Mouse (Mus musculus) MEL (cell line): Measurements from ENCODE around the gene Cntn5. TPM values are rescaled to one million over a fixed set of nuclear protein-coding genes. Genes with fewer than 3 reads are reported as not detected.

Experiments used
- DNase-seq: peaks from one replicate; pipeline ENCODE4 v3.0.0; 2011; ENCODE audit warnings: low read depth, low spot score
- H3K27ac ChIP-seq: 2 replicates; pipeline ENCODE4 v1.5.1; 2012; ENCODE audit warnings: low read depth, mild to moderate bottlenecking, control low read depth, low read length, moderate library complexity; ENCODE audit not compliant: control insufficient read depth
- H3K27me3 ChIP-seq, 2 experiments: fragments of 150-350 bp in 1 of 2; sonication (generic) in 1 of 2; 2 replicates each; pipeline ENCODE4 v1.6.1; 2012; ENCODE audit warnings: low read length in 2 of 2, mild to moderate bottlenecking in 2 of 2, improper control_type of control experiment in 1 of 2, moderate library complexity in 1 of 2; ENCODE audit not compliant: insufficient read depth in 2 of 2, control insufficient read depth in 1 of 2
- H3K36me3 ChIP-seq, 2 experiments: 2 replicates each; pipeline ENCODE4 v1.6.1; 2012 to 2014; ENCODE audit warnings: low read length in 2 of 2, improper control_type of control experiment in 1 of 2, inconsistent platforms in 1 of 2, mild to moderate bottlenecking in 1 of 2; ENCODE audit not compliant: insufficient read depth in 2 of 2, control insufficient read depth in 1 of 2
- H3K4me1 ChIP-seq, 2 experiments: fragments of 150-350 bp in 1 of 2; sonication (generic) in 1 of 2; 2 replicates each; pipeline ENCODE4 v1.6.1; 2012; ENCODE audit warnings: low read length in 2 of 2, improper control_type of control experiment in 1 of 2, mild to moderate bottlenecking in 1 of 2; ENCODE audit not compliant: insufficient read depth in 2 of 2, control insufficient read depth in 1 of 2
- H3K4me3 ChIP-seq, 2 experiments: fragments of 150-350 bp in 1 of 2; sonication (generic) in 1 of 2; 2 replicates each; pipeline ENCODE4 v1.5.1; 2012; ENCODE audit warnings: low read depth in 2 of 2, low read length in 2 of 2, mild to moderate bottlenecking in 2 of 2, moderate library complexity in 2 of 2, control low read depth in 1 of 2, improper control_type of control experiment in 1 of 2; ENCODE audit not compliant: control insufficient read depth in 1 of 2, insufficient read depth in 1 of 2
- H3K79me2 ChIP-seq: 2 replicates; pipeline ENCODE4 v1.6.1; 2012; ENCODE audit warnings: mild to moderate bottlenecking, low read length, moderate library complexity; ENCODE audit not compliant: control insufficient read depth, poor library complexity, insufficient read depth
- H3K9ac ChIP-seq: 2 replicates; pipeline ENCODE4 v1.6.1; 2012; ENCODE audit warnings: low read depth, mild to moderate bottlenecking, control low read depth, low read length, moderate library complexity; ENCODE audit not compliant: control insufficient read depth, poor library complexity, severe bottlenecking
- H3K9me3 ChIP-seq: fragments of 150-350 bp; sonication (generic); replicated peaks from 2 replicates; pipeline ENCODE4 v1.6.1; 2012; ENCODE audit warnings: mild to moderate bottlenecking, low read length, improper control_type of control experiment, moderate library complexity; ENCODE audit not compliant: insufficient read depth
- CHD1 ChIP-seq: IDR thresholded peaks from 2 replicates; pipeline ENCODE4 v1.6.1; 2012; ENCODE audit warnings: low read depth, mild to moderate bottlenecking, inconsistent platforms, low read length, improper control_type of control experiment
- CHD2 ChIP-seq: IDR thresholded peaks from 2 replicates; pipeline ENCODE4 v1.6.1; 2011; ENCODE audit warnings: low read length, improper control_type of control experiment
- CTCF ChIP-seq, 3 experiments: IDR thresholded peaks in 2 of 3; conservative IDR thresholded peaks in 1 of 3; 2 replicates each; pipeline ENCODE4 v1.5.1; 2011 to 2012; ENCODE audit warnings: low read length in 3 of 3, low read depth in 2 of 3, mild to moderate bottlenecking in 2 of 3, improper control_type of control experiment in 1 of 3, inconsistent platforms in 1 of 3, mixed read lengths in 1 of 3, moderate library complexity in 1 of 3; ENCODE audit not compliant: control insufficient read depth in 1 of 3, insufficient read depth in 1 of 3, poor library complexity in 1 of 3, severe bottlenecking in 1 of 3
- E2F4 ChIP-seq: IDR thresholded peaks from 2 replicates; pipeline ENCODE4 v1.6.1; 2011; ENCODE audit warnings: low read depth, low read length, improper control_type of control experiment, borderline replicate concordance
- ELF1 ChIP-seq: IDR thresholded peaks from 2 replicates; pipeline ENCODE4 v1.6.1; 2014; ENCODE audit warnings: low read depth, mild to moderate bottlenecking, inconsistent platforms, low read length, improper control_type of control experiment, moderate library complexity
- ETS1 ChIP-seq: IDR thresholded peaks from 2 replicates; pipeline ENCODE4 v1.6.1; 2012; ENCODE audit warnings: low read depth, mild to moderate bottlenecking, inconsistent platforms, low read length, improper control_type of control experiment, moderate library complexity
- GATA1 ChIP-seq: IDR thresholded peaks from 2 replicates; pipeline ENCODE4 v1.6.1; 2011; ENCODE audit warnings: low read depth, low read length, improper control_type of control experiment
- HCFC1 ChIP-seq: IDR thresholded peaks from 2 replicates; pipeline ENCODE4 v1.6.1; 2012; ENCODE audit warnings: low read depth, mild to moderate bottlenecking, inconsistent platforms, low read length, improper control_type of control experiment, moderate library complexity
- JUND ChIP-seq: IDR thresholded peaks from 2 replicates; pipeline ENCODE4 v1.6.1; 2011; ENCODE audit warnings: low read depth, mild to moderate bottlenecking, improper control_type of control experiment, low read length
- KAT2A ChIP-seq: conservative IDR thresholded peaks from 2 replicates; pipeline ENCODE4 v1.6.1; 2012; ENCODE audit warnings: low read depth, low read length, improper control_type of control experiment, inconsistent platforms
- MAX ChIP-seq: IDR thresholded peaks from 2 replicates; pipeline ENCODE4 v1.6.1; 2011; ENCODE audit warnings: low read length, improper control_type of control experiment
- MAZ ChIP-seq: IDR thresholded peaks from 2 replicates; pipeline ENCODE4 v1.6.1; 2012; ENCODE audit warnings: low read depth, mild to moderate bottlenecking, inconsistent platforms, low read length, improper control_type of control experiment
- MEF2A ChIP-seq: IDR thresholded peaks from 2 replicates; pipeline ENCODE4 v1.6.1; 2014; ENCODE audit warnings: low read depth, mild to moderate bottlenecking, inconsistent platforms, low read length, improper control_type of control experiment; ENCODE audit not compliant: poor library complexity, insufficient replicate concordance, severe bottlenecking; ENCODE audit errors: extremely low read depth
- NRF1 ChIP-seq: IDR thresholded peaks from 2 replicates; pipeline ENCODE4 v1.6.1; 2014; ENCODE audit warnings: low read depth, mild to moderate bottlenecking, inconsistent platforms, low read length, improper control_type of control experiment, moderate library complexity; ENCODE audit not compliant: poor library complexity, insufficient read depth, severe bottlenecking
- RAD21 ChIP-seq: IDR thresholded peaks from 2 replicates; pipeline ENCODE4 v1.6.1; 2011; ENCODE audit warnings: mild to moderate bottlenecking, low read depth, low read length, improper control_type of control experiment
- TAL1 ChIP-seq: IDR thresholded peaks from 2 replicates; pipeline ENCODE4 v1.6.1; 2012; ENCODE audit warnings: mild to moderate bottlenecking, inconsistent platforms, low read length, moderate library complexity, mixed read lengths
- TBP ChIP-seq: IDR thresholded peaks from 2 replicates; pipeline ENCODE4 v1.8.0; 2011; ENCODE audit warnings: low read depth, low read length, improper control_type of control experiment
- ZC3H11A ChIP-seq: IDR thresholded peaks from 2 replicates; pipeline ENCODE4 v1.6.1; 2012; ENCODE audit warnings: low read depth, mild to moderate bottlenecking, inconsistent platforms, low read length, improper control_type of control experiment
- ZKSCAN1 ChIP-seq: IDR thresholded peaks from 2 replicates; pipeline ENCODE4 v1.6.1; 2012; ENCODE audit warnings: low read depth, mild to moderate bottlenecking, inconsistent platforms, low read length, improper control_type of control experiment, moderate library complexity
- ZNF384 ChIP-seq: IDR thresholded peaks from 2 replicates; pipeline ENCODE4 v1.6.1; 2012; ENCODE audit warnings: low read depth, mild to moderate bottlenecking, inconsistent platforms, low read length, improper control_type of control experiment
- polyA plus RNA-seq, 2 experiments: library from polyadenylated mRNA; stranded (reverse) in 1 of 2; unstranded in 1 of 2; fragments of >175 nt in 1 of 2; fragments of >200 nt in 1 of 2; gene quantifications; 2 replicates each; pipeline versions ENCODE4 v1.2.1 to v1.2.4; 2012; ENCODE audit warnings: low replicate concordance in 2 of 2, low read depth in 1 of 2; ENCODE audit not compliant: insufficient read length in 2 of 2, insufficient read depth in 1 of 2, missing spikeins in 1 of 2
- total RNA-seq: library from RNA; depleted of rRNA; stranded (reverse); fragments of 300-350 nt; gene quantifications from 2 replicates; pipeline ENCODE4 v1.2.3, GENCODE M21; 2012

The Cntn5 gene
- total and polyA plus RNA-seq, 3 experiments, result not detected

GRCm38 (mm10) chr9:10366246-10366955 lies 538.2 kb downstream of the Cntn5 start:
- Histone ChIP-seq H3K79me2 (no peaks in the 10 kb centered on the region), H3K27me3 (no peaks in the 10 kb centered on the region), H3K9me3 (no peaks in the 10 kb centered on the region), H3K27ac (no peak overlapping the region), H3K9ac (no peak overlapping the region), H3K4me3 (no peak overlapping the region)
- DNase-seq, result no peak
- no peak for TF ChIP-seq CHD2
- TF ChIP-seq ELF1, result no peak
- no peak for TF ChIP-seq KAT2A
- TF ChIP-seq MEF2A, result no peak
- no peak for TF ChIP-seq NRF1
- TF ChIP-seq ETS1, result no peak
- no peak for TF ChIP-seq RAD21
- no peak for TF ChIP-seq GATA1
- TF ChIP-seq HCFC1, result no peak
- no peak for TF ChIP-seq TBP
- TF ChIP-seq ZNF384, result no peak
- TF ChIP-seq ZC3H11A, result no peak
- no peak for TF ChIP-seq TAL1
- no peak for TF ChIP-seq JUND
- no peak for TF ChIP-seq CHD1
- TF ChIP-seq MAX, result no peak
- TF ChIP-seq E2F4, result no peak
- TF ChIP-seq, all 39 proteins: peak for 0
- Histone ChIP-seq H3K4me1 (no peaks in the 10 kb centered on the region), H3K36me3 (no peaks in the 10 kb centered on the region)

GRCm38 (mm10) chr9:10350909-10351655 lies 553.5 kb downstream of the Cntn5 start:
- Histone ChIP-seq H3K79me2 (no peaks in the 10 kb centered on the region), H3K27me3 (no peaks in the 10 kb centered on the region), H3K9ac (no peak overlapping the region), H3K36me3 (no peaks in the 10 kb centered on the region), H3K4me1 (no peaks in the 10 kb centered on the region), H3K9me3 (no peaks in the 10 kb centered on the region), H3K4me3 (no peak overlapping the region), H3K27ac (no peak overlapping the region)
- no peak for DNase-seq
- TF ChIP-seq ZKSCAN1, result no peak
- no peak for TF ChIP-seq HCFC1
- TF ChIP-seq MAZ, result no peak
- no peak for TF ChIP-seq CTCF (IDR thresholded peaks at IDR 0.05 in 2 of 3, conservative IDR thresholded peaks at IDR 0.05 in 1 of 3; ENCODE audit: control insufficient read depth in 1 of 3, insufficient read depth in 1 of 3, low read depth in 2 of 3, low read length in 3 of 3, poor library complexity in 1 of 3, severe bottlenecking in 1 of 3)
